Mouse (Mus musculus) thymus, postnatal 0 days (tissue): Measurements from ENCODE around the gene Dnaaf2. TPM values are rescaled to one million over a fixed set of nuclear protein-coding genes. Genes with fewer than 3 reads are reported as not detected.

ENCODE experiments used
- DNase-seq: peaks from one replicate; pipeline ENCODE4 v3.0.0-alpha.2; 2015; ENCODE audit warnings: low spot score
- polyA plus RNA-seq: library from polyadenylated mRNA; unstranded; fragments of >200 nt; fragmentation: Nextera tagmentation; extraction: Ambion mirVana; gene quantifications from 2 replicates; pipeline ENCODE4 v1.2.1, GENCODE M21; 2015

Dnaaf2 gene
- polyA plus RNA-seq: 11.0 and 11.2 TPM in 2 replicates

DNA sequence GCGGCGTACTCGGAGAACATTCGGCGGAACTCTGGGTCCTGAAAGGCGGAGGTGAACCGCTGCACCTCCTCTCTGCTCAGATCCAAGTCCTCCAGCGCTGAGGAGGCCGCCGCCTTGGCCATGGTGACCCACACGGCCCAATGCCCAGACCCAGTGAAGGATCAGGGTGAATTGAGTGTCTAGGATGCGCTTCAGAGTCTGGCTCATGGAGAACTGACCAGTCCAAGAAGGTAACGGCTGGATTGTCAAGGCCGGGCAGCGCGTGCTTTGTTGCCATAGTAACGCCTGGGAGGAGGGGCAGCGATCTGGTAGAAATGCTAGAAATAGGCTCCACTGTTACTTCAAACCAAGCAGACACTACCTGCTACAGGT, at the start of gene Dnaaf2:
TSS of gene Dnaaf2 (minus strand) at position 266 of the 372 bp plus-strand sequence.
- DNase-seq: no peak

GRCm38 (mm10) chr12:69241771-69242431, 43.7 kb upstream of the Dnaaf2 start:
- DNase-seq: peak; percentile 51

- no peak for DNase-seq
Observed at GRCm38 (mm10) chr12:69241405-69241770, 43.2 kb upstream of the Dnaaf2 start.

DNA sequence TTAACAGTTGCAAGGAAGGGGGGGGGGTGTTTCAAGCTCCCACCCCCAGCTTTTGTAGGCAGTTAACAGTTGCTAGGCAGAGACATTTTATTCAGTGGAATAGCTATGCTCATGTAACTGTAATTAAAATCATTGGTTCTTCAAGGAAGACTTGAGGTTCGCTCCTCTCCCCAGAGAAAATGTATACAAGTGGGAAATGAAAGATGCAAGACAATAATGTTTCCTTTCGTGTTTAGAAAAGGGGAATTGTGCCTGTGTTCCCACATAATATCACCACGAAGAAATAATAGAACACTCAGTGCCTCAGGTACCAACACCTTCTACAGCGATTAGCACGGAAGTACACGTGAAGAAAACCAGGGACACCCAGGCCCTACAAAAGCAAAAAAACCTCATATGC, 42.6 kb upstream of the Dnaaf2 start, which contains the start of gene Klhdc1:
TSS of gene Klhdc1 (plus strand) at position 301 of the 400 bp plus-strand sequence.
- DNase-seq: no peak

- DNase-seq: no peak
Observed at GRCm38 (mm10) chr12:69238284-69238683, 40.1 kb upstream of the Dnaaf2 start.

GRCm38 (mm10) chr12:69235782-69236181, 37.6 kb upstream of the Dnaaf2 start:
- DNase-seq: no peak

DNA sequence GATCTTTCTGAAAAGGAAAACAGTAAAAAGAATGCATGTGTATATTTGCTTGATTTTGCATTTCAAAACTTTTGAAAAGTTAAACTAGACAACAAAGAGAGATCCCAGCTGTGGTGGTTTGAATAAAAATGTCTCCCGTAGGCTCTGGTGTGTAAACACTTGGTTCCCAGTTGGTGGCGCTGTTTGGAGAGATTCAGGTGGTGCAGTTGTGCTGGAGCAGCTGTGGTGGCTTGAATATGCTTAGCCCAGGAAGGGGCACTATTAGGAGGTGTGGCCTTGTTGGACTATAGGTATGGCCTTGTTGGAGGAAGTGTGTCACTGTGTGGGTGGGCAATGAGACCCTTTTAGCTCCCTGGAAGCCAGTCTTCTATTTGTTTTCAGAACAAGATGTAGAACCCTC, 31.0 kb upstream of the Dnaaf2 start:
- peak; percentile 50 for DNase-seq

- DNase-seq: peak; percentile 80
Observed at GRCm38 (mm10) chr12:69227776-69228466, 29.7 kb upstream of the Dnaaf2 start, which contains the start of gene Pole2. TSS of gene Pole2 (minus strand) at chr12:69228195.

GRCm38 (mm10) chr12:69220613-69221277, 22.5 kb upstream of the Dnaaf2 start:
- DNase-seq: no peak

GRCm38 (mm10) chr12:69216587-69216986, 18.4 kb upstream of the Dnaaf2 start:
- DNase-seq: no peak

GRCm38 (mm10) chr12:69215000-69215785, 17.0 kb upstream of the Dnaaf2 start:
- DNase-seq: no peak

GRCm38 (mm10) chr12:69214393-69214792, 16.2 kb upstream of the Dnaaf2 start:
- DNase-seq: no peak

GRCm38 (mm10) chr12:69213186-69213777, 15.1 kb upstream of the Dnaaf2 start:
- DNase-seq: no peak

DNA sequence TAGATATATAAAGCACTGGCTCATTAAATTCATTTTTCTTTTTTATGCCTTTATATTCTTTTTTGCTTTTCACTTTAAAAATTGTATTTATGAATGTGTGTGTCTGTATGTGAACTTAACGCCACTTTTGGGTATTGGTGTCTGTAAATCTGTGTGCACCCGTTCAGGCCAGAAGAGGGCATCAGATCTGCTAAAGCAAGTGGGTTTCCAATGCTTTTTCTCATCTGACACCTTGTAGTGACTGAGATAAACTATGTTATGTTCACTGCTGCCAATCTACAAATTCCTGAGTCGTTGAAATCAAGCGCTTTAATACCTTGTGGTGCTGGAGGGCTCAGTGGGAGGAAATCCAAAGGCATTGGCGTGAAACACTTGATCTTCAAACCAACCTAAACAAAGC, 12.8 kb upstream of the Dnaaf2 start:
- peak; percentile 16 for DNase-seq

- DNase-seq: no peak
Observed at GRCm38 (mm10) chr12:69210056-69210979, 12.1 kb upstream of the Dnaaf2 start.

GRCm38 (mm10) chr12:69208520-69208919, 10.3 kb upstream of the Dnaaf2 start:
- DNase-seq: no peak

DNA sequence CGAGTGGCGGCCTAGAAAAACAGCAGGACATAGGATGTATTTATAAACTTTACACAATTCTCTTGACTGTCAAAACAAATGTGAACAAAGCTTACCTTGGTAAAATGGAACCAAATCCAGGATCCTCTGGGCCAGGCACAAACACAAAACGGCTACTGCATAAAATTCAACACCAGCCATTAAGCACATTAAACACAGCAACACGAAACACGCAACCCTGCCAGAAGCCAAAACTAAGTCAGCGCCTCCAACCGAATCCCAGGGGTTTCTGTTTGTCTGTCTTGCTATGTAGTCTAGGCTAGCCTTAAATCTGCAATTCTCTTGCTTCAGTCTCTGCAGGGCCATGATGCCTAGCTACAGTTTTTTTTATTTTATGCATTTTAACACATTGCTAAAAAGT, 9.7 kb upstream of the Dnaaf2 start:
- no peak for DNase-seq

GRCm38 (mm10) chr12:69207396-69207795, 9.2 kb upstream of the Dnaaf2 start:
- no peak for DNase-seq

GRCm38 (mm10) chr12:69204052-69204833, 6.0 kb upstream of the Dnaaf2 start, which contains the start of gene Gm49384:
TSS of gene Gm49384 (minus strand) at chr12:69204267.
- DNase-seq: no peak
